Mouse (Mus musculus) forebrain, embryonic 14.5 days (tissue): ENCODE measurements around the gene Zfp804a. TPM values are rescaled to one million over a fixed set of nuclear protein-coding genes. Genes with fewer than 3 reads are reported as not detected.
A peak's percentile ranks its signal among the peaks of the same experiment; 100 is the strongest.

Source experiments
- ATAC-seq: fragments of 200-750 bp; cut with Nextera tagmentation; 2 replicates; pipeline ENCODE4 v1.8.0; 2017; ENCODE audit warnings: mild to moderate bottlenecking, moderate library complexity
- DNase-seq: peaks from one replicate; pipeline ENCODE4 v3.0.0-alpha.2; 2015; ENCODE audit warnings: low spot score
- H3K27ac ChIP-seq: fragments of 300-500 bp; sonication (generic); 2 replicates; pipeline ENCODE4 v1.5.1; 2014; ENCODE audit warnings: low read depth, mild to moderate bottlenecking, control low read depth, low read length, moderate library complexity
- H3K27me3 ChIP-seq: fragments of 300-500 bp; sonication (generic); replicated peaks from 2 replicates; pipeline ENCODE4 v1.6.1; 2014; ENCODE audit warnings: low read length, control low read depth, mixed read lengths; ENCODE audit not compliant: control insufficient read depth, insufficient read depth
- H3K36me3 ChIP-seq: fragments of 300-500 bp; sonication (generic); 2 replicates; pipeline ENCODE4 v1.6.1; 2014; ENCODE audit warnings: low read length, control low read depth; ENCODE audit not compliant: control insufficient read depth, insufficient read depth
- H3K4me1 ChIP-seq: fragments of 300-500 bp; sonication (generic); 2 replicates; pipeline ENCODE4 v1.6.1; 2014; ENCODE audit warnings: antibody characterized with exemption, low read length, control low read depth; ENCODE audit not compliant: control insufficient read depth, insufficient read depth
- H3K4me2 ChIP-seq: fragments of 300-500 bp; sonication (generic); 2 replicates; pipeline ENCODE4 v1.6.1; 2014; ENCODE audit warnings: mild to moderate bottlenecking, control low read depth, low read length
- H3K4me3 ChIP-seq: fragments of 300-500 bp; sonication (generic); 2 replicates; pipeline ENCODE4 v1.5.1; 2014; ENCODE audit warnings: low read depth, low read length, control low read depth
- H3K9ac ChIP-seq: fragments of 300-500 bp; sonication (generic); 2 replicates; pipeline ENCODE4 v1.6.1; 2014; ENCODE audit warnings: mild to moderate bottlenecking, low read length, control low read depth, moderate library complexity
- H3K9me3 ChIP-seq: fragments of 300-500 bp; sonication (generic); replicated peaks from 2 replicates; pipeline ENCODE4 v1.6.1; 2016; ENCODE audit warnings: low read length, control low read depth, mixed read lengths; ENCODE audit not compliant: control insufficient read depth
- WGBS: fragments of 180-500 bp; shearing (Covaris S2); extraction: QIAGEN DNeasy Blood & Tissue Kit; methylation state at CpG from one replicate; pipeline ENCODE4 v1.1.7; 2014; 5-methylcytosine and 5-hydroxymethylcytosine counted together
- polyA plus RNA-seq: library from polyadenylated mRNA; unstranded; fragments of >200 nt; fragmentation: Nextera tagmentation; extraction: Ambion mirVana; gene quantifications from 2 replicates; pipeline ENCODE4 v1.2.1, GENCODE M21; 2014

Zfp804a gene
- polyA plus RNA-seq, 1 experiment from 2014 or later: 5.9 TPM

GRCm38 (mm10) chr2:82210605-82211004 is 157.6 kb downstream of the Zfp804a start:
- no peak overlapping the region for H3K27ac ChIP-seq
- H3K4me3 ChIP-seq: no peak overlapping the region
- 56% methylated on average over 1 of the region's 1 CpGs for WGBS
- ATAC-seq: no peak
- no peak for DNase-seq
- H3K4me2 ChIP-seq: no peak overlapping the region
- no peaks in the 10 kb centered on the region; the same call in 1 of the 2 replicates for H3K9me3 ChIP-seq
- H3K36me3 ChIP-seq: no peaks in the 10 kb centered on the region
- no peaks in the 10 kb centered on the region for H3K4me1 ChIP-seq
- no peak overlapping the region for H3K9ac ChIP-seq
- H3K27me3 ChIP-seq: no peaks in the 10 kb centered on the region

GRCm38 (mm10) chr2:82211972-82212371 is 158.9 kb downstream of the Zfp804a start:
- ATAC-seq (no peak), DNase-seq (no peak)
- H3K4me1 ChIP-seq: no peaks in the 10 kb centered on the region
- no peak overlapping the region for H3K4me2 ChIP-seq
- no peaks in the 10 kb centered on the region; the same call in 1 of the 2 replicates for H3K9me3 ChIP-seq
- no peak overlapping the region for H3K27ac ChIP-seq
- H3K36me3 ChIP-seq: no peaks in the 10 kb centered on the region
- no peak overlapping the region for H3K4me3 ChIP-seq
- WGBS: 3% methylated on average over 1 of the region's 1 CpGs
- H3K9ac ChIP-seq: no peak overlapping the region
- H3K27me3 ChIP-seq: no peaks in the 10 kb centered on the region

DNA sequence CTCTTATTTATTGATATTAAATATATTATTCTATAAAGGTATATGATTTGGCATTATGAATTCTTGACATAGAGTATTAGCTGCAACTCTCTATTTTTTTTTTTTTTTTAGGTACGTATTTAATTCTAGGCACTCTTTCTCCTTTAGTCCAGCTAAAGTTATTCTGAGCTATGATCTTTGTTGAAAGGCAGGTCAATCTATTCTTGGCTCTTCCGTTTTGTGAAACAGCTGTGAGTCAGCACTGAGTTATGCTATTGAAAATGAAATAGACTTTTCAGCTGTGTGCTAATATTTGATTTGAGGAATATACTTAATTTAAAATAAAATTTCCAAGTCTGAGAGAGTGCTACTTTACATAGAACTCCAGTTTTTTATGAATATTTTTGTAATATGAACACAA is 164.9 kb downstream of the Zfp804a start:
- H3K9ac ChIP-seq: no peak overlapping the region
- ATAC-seq: no peak
- no peak for DNase-seq
- no peak overlapping the region for H3K4me2 ChIP-seq
- H3K36me3 ChIP-seq: no peaks in the 10 kb centered on the region
- no peak overlapping the region for H3K27ac ChIP-seq
- H3K9me3 ChIP-seq: no peaks in the 10 kb centered on the region; the same call in 1 of the 2 replicates
- no peaks in the 10 kb centered on the region for H3K27me3 ChIP-seq
- WGBS: 89% methylated on average over 2 of the region's 2 CpGs
- H3K4me3 ChIP-seq: no peak overlapping the region
- H3K4me1 ChIP-seq: no peaks in the 10 kb centered on the region

DNA sequence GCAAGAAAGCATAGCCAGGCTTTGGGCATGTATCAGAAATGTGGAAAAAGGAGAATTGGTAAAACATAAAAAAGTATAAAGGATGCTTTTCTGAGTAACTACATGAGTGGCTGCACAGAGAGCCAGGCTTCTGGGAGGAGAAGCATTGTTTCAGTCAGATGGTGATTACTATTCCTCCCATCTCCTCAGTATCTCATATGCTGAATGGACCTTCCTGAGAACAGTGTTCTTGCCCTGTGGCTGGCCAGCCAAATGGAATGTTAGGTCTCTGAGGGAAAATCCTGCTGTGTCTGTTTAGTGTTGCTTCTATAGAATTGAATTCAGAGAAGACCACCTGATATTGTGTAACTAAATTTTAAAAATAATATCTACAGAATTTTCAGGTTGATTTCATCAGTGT is 193.0 kb downstream of the Zfp804a start:
- no peak overlapping the region for H3K4me2 ChIP-seq
- no peak for ATAC-seq

DNA sequence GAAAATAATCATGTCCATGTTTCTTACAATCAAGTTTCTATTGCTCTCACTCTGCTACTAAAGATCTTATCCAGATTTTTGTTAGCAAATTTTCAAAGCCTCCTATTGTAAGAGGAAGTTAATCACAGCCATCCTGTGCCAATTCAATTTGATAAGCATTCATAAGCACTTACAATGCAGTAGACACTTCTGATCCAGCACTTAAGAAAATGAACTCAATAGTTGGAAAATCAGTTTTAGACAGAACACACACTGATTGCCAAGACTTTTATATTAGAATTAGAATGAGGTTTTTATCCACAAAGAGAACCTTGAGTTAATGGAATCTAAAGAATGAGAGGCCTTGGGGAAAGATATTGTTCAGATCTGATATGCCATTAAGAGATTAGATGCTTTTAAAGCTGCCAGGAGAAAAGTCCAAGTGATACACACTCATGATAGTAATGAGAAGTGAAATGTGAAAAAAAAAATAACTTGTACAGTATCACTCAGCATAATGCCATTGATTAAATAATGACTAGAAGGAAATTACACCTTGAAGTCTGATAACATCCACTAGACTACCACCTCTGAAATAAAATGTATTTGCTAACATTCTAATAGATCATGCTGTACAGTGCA is 194.0 kb downstream of the Zfp804a start:
- Histone ChIP-seq H3K9ac (no peak overlapping the region), H3K36me3 (no peaks in the 10 kb centered on the region), H3K27ac (no peak overlapping the region), H3K4me2 (no peak overlapping the region), H3K4me1 (no peaks in the 10 kb centered on the region), H3K27me3 (no peaks in the 10 kb centered on the region), H3K9me3 (no peaks in the 10 kb centered on the region), H3K4me3 (no peak overlapping the region)
- ATAC-seq (peak; percentile 72), DNase-seq (peak; percentile 57)

More for the DNA sequence above, 193.0 kb downstream of the Zfp804a start:
- Histone ChIP-seq H3K27me3 (no peaks in the 10 kb centered on the region), H3K9ac (no peak overlapping the region), H3K4me3 (no peak overlapping the region), H3K27ac (no peak overlapping the region), H3K36me3 (no peaks in the 10 kb centered on the region), H3K4me1 (no peaks in the 10 kb centered on the region), H3K9me3 (no peaks in the 10 kb centered on the region)
- peak; percentile 3 for DNase-seq

DNA sequence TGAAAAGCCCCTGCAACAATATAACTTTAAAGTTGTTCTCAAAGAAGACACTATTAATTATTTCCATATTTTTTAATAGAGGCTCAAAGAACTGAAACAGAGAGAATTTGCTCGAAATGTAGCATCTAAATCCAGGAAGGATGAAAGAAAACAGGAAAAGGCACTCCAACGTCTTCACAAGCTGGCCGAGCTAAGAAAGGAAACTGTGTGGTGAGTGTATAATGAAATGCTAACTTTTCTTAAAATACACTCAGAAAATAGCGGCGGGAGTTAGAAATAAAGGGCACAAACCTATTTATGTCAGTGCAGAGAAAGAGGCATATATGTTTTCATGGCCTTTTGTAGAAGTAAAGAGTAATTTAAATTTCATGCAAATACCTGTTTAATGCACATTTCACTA is 200.4 kb downstream of the Zfp804a start:
- Histone ChIP-seq H3K4me2 (no peak overlapping the region), H3K27ac (no peak overlapping the region), H3K4me1 (no peaks in the 10 kb centered on the region), H3K9ac (no peak overlapping the region), H3K9me3 (no peaks in the 10 kb centered on the region), H3K4me3 (no peak overlapping the region), H3K27me3 (no peaks in the 10 kb centered on the region), H3K36me3 (no peaks in the 10 kb centered on the region)
- no peak for DNase-seq
- 83% methylated on average over 5 of the region's 5 CpGs for WGBS
- no peak for ATAC-seq

- no peak overlapping the region for H3K4me2 ChIP-seq
- no peak for ATAC-seq
- H3K27me3 ChIP-seq: no peaks in the 10 kb centered on the region
- DNase-seq: peak; percentile 21
- H3K9ac ChIP-seq: no peak overlapping the region
- WGBS: 55% methylated on average over 2 of the region's 2 CpGs
- no peak overlapping the region for H3K4me3 ChIP-seq
- H3K27ac ChIP-seq: no peak overlapping the region
- H3K36me3 ChIP-seq: no peaks in the 10 kb centered on the region
- H3K4me1 ChIP-seq: no peaks in the 10 kb centered on the region
- H3K9me3 ChIP-seq: no peaks in the 10 kb centered on the region
Measured at GRCm38 (mm10) chr2:82282591-82283269, 229.7 kb downstream of the Zfp804a start.

DNA sequence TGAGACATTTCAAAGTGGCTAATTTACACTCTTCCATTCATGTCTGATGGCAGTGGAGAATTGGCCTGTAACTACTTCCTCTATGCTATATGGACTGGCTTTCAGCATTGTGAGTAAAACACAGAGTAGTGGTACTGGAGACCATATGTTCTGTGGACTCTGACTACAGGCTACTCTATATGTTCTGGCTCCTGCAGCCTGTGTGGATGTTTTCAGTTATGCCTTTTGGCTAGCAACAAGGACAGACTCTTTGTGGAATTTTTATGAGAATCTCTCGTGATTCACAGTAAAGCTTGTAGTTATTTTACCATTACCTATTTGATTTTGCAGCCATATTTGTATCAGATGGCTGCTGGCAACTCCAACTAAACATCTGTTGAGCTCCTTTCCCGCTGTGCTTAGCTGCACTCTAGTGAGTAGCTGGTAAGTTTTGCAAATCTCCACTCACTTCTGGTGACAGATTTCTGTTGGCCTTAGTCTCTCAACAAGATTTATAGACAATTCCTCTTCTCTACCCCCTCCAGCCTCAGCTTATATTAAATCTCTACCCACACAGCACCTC is 242.0 kb downstream of the Zfp804a start:
- H3K27ac ChIP-seq: no peak overlapping the region
- ATAC-seq (no peak), DNase-seq (no peak)
- no peaks in the 10 kb centered on the region for H3K36me3 ChIP-seq
- WGBS: 79% methylated on average over 2 of the region's 2 CpGs
- H3K4me3 ChIP-seq: no peak overlapping the region
- no peaks in the 10 kb centered on the region for H3K9me3 ChIP-seq
- no peak overlapping the region for H3K4me2 ChIP-seq
- H3K9ac ChIP-seq: no peak overlapping the region
- no peaks in the 10 kb centered on the region for H3K4me1 ChIP-seq
- H3K27me3 ChIP-seq: no peaks in the 10 kb centered on the region
